Mouse (Mus musculus): ENCODE measurements around the gene Ppy. TPM values are rescaled to one million over a fixed set of nuclear protein-coding genes. Genes with fewer than 3 reads are reported as not detected.

Gene Ppy
- total and polyA plus RNA-seq, 3 experiments = not detected

GRCm38 (mm10) chr11:102116241-102116640 lies 15.1 kb upstream of the Ppy start:
- H3K9me3 ChIP-seq (replicated peaks; ENCODE audit: insufficient read depth, low read length) = no peaks in the 10 kb centered on the region
- no peak for TF ChIP-seq RAD21 (IDR thresholded peaks at IDR 0.05; ENCODE audit: low read depth, low read length)
- no peak for TF ChIP-seq KAT2A (conservative IDR thresholded peaks at IDR 0.05; ENCODE audit: low read depth, low read length)
- TF ChIP-seq ZKSCAN1 (IDR thresholded peaks at IDR 0.05; ENCODE audit: low read depth, low read length) = no peak
- TF ChIP-seq UBTF (IDR thresholded peaks at IDR 0.05; ENCODE audit: borderline replicate concordance, insufficient read depth, low read depth, low read length) = no peak
- TF ChIP-seq MEF2A (IDR thresholded peaks at IDR 0.05; ENCODE audit: extremely low read depth, insufficient replicate concordance, low read depth, low read length, poor library complexity, severe bottlenecking) = no peak
- no peak for TF ChIP-seq TBP (IDR thresholded peaks at IDR 0.05; ENCODE audit: low read depth, low read length)
- no peak for TF ChIP-seq SIN3A (IDR thresholded peaks at IDR 0.05; ENCODE audit: low read length)
- no peak for TF ChIP-seq RCOR1 (IDR thresholded peaks at IDR 0.05; ENCODE audit: low read depth, low read length)
- TF ChIP-seq ZNF384 (IDR thresholded peaks at IDR 0.05; ENCODE audit: low read depth, low read length) = no peak
- no peak for TF ChIP-seq CTCF (IDR thresholded peaks at IDR 0.05 in 2 of 3, conservative IDR thresholded peaks at IDR 0.05 in 1 of 3; ENCODE audit: control insufficient read depth in 1 of 3, insufficient read depth in 1 of 3, low read depth in 2 of 3, low read length in 3 of 3, poor library complexity in 1 of 3, severe bottlenecking in 1 of 3)
- no peak for TF ChIP-seq USF2 (IDR thresholded peaks at IDR 0.05; ENCODE audit: borderline replicate concordance in 1 of 2, insufficient read depth in 1 of 2, low read depth in 1 of 2, low read length in 2 of 2)
- no peak for TF ChIP-seq MAFK (IDR thresholded peaks at IDR 0.05; ENCODE audit: borderline replicate concordance, low read depth, low read length)
- no peak for TF ChIP-seq NELFE (IDR thresholded peaks at IDR 0.05; ENCODE audit: low read depth, low read length)
- TF ChIP-seq ZMIZ1 (IDR thresholded peaks at IDR 0.05; ENCODE audit: low read depth, low read length) = no peak
- no peak for TF ChIP-seq ETS1 (IDR thresholded peaks at IDR 0.05; ENCODE audit: low read depth, low read length)
- TF ChIP-seq NRF1 (IDR thresholded peaks at IDR 0.05; ENCODE audit: insufficient read depth, low read depth, low read length, poor library complexity, severe bottlenecking) = no peak
- peaks cover 0 to 5% of the 10 kb centered on the region in 2 experiments; a peak in 1 of 4 replicates for H3K4me1 ChIP-seq (ENCODE audit: control insufficient read depth in 1 of 2, insufficient read depth in 2 of 2, low read length in 2 of 2)
- no peak overlapping the region for H3K27ac ChIP-seq (ENCODE audit: control insufficient read depth, low read depth, low read length)
- H3K27me3 ChIP-seq (ENCODE audit: control insufficient read depth in 1 of 2, insufficient read depth in 2 of 2, low read length in 2 of 2) = peaks cover 0 to 4% of the 10 kb centered on the region in 2 experiments; a peak in 3 of 4 replicates
- H3K36me3 ChIP-seq (ENCODE audit: control insufficient read depth in 1 of 2, insufficient read depth in 2 of 2, low read length in 2 of 2) = no peaks in the 10 kb centered on the region
- no peak for DNase-seq (ENCODE audit: low read depth, low spot score)
- H3K9ac ChIP-seq (ENCODE audit: control insufficient read depth, low read depth, low read length, poor library complexity, severe bottlenecking) = no peak overlapping the region
- H3K4me3 ChIP-seq (ENCODE audit: control insufficient read depth in 1 of 2, insufficient read depth in 1 of 2, low read depth in 2 of 2, low read length in 2 of 2) = no peak overlapping the region
- H3K79me2 ChIP-seq (ENCODE audit: control insufficient read depth, insufficient read depth, low read length, poor library complexity) = no peaks in the 10 kb centered on the region

GRCm38 (mm10) chr11:102111576-102111975 lies 10.5 kb upstream of the Ppy start:
- TF ChIP-seq EP300 (IDR thresholded peaks at IDR 0.05; ENCODE audit: low read depth in 1 of 2, low read length in 2 of 2) (0 out of 4 replicates have a peak, but pooled peaks of 1 of the 2 experiments have one; percentile 17), TBP (IDR thresholded peaks at IDR 0.05; ENCODE audit: low read depth, low read length) (no peak)
- H3K9me3 ChIP-seq (replicated peaks; ENCODE audit: insufficient read depth, low read length) = no peaks in the 10 kb centered on the region
- DNase-seq (ENCODE audit: low read depth, low spot score) = no peak
- peaks cover 0 to 5% of the 10 kb centered on the region in 2 experiments; a peak in 1 of 4 replicates for H3K4me1 ChIP-seq (ENCODE audit: control insufficient read depth in 1 of 2, insufficient read depth in 2 of 2, low read length in 2 of 2)
- H3K9ac ChIP-seq (ENCODE audit: control insufficient read depth, low read depth, low read length, poor library complexity, severe bottlenecking) = no peak overlapping the region
- H3K27me3 ChIP-seq (ENCODE audit: control insufficient read depth in 1 of 2, insufficient read depth in 2 of 2, low read length in 2 of 2) = peaks cover 0 to 4% of the 10 kb centered on the region in 2 experiments; a peak in 3 of 4 replicates
- H3K27ac ChIP-seq (ENCODE audit: control insufficient read depth, low read depth, low read length) = no peak overlapping the region
- H3K4me3 ChIP-seq (ENCODE audit: control insufficient read depth in 1 of 2, insufficient read depth in 1 of 2, low read depth in 2 of 2, low read length in 2 of 2) = no peak overlapping the region
- no peaks in the 10 kb centered on the region for H3K36me3 ChIP-seq (ENCODE audit: control insufficient read depth in 1 of 2, insufficient read depth in 2 of 2, low read length in 2 of 2)
- no peaks in the 10 kb centered on the region for H3K79me2 ChIP-seq (ENCODE audit: control insufficient read depth, insufficient read depth, low read length, poor library complexity)

Data from MEL (cell line).